Mouse (Mus musculus): ENCODE measurements at regions not wholly inside any gene's neighbourhood (a gene's known extent, or its start where the extent isn't known, plus 50 kb on each side); places are given as distances from the start of the nearest gene placed in this dataset.
A peak's percentile ranks its signal among the peaks of the same experiment; 100 is the strongest.
"Not testable (repeated sequence)": the region's sequence is repeated elsewhere in the genome, so short reads cannot be mapped to it uniquely, and the experiment has no call there.

GRCm38 (mm10) chr3:54551908-54552307 is 140.7 kb upstream of the Supt20 start:
- ATAC-seq (ENCODE audit: low FRiP score, low read depth), result peak; percentile 69
- Histone ChIP-seq H3K27ac (no peak overlapping the region), H3K4me2 (replicated peaks) (no peak overlapping the region), H3K4me3 (no peak overlapping the region), H3K9ac (no peak overlapping the region), H3K9me3 (0 out of 2 replicates have a peak, but pooled peaks cover 9% of the 10 kb centered on the region), H3K4me1 (no peaks in the 10 kb centered on the region), H3K27me3 (no peaks in the 10 kb centered on the region), H3K36me3 (no peaks in the 10 kb centered on the region)
- WGBS, result 76% methylated on average over 9 of the region's 9 CpGs

DNA sequence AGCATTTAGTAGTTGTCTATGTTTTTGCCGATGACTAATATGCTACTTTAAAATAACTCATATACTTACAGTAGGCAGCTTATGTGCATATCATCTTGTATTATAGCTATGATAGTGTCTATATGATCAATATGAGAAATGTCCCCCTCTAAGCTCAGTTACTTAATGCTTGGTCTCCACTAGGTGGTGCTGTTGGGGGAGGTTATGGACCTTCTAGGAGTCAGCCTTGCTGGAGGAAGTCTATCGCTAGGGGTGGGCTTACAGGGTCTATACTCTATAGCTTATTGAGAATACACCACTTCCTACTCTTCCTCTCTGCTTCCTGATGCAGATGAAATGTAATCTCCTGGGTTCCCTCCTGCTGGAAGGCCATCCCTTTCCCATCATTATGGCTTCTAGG is 136.7 kb upstream of the Supt20 start:
- no peak for ATAC-seq (ENCODE audit: low FRiP score, low read depth)
- no peak overlapping the region for H3K4me2 ChIP-seq (replicated peaks)
- H3K9ac ChIP-seq, result no peak overlapping the region
- H3K4me1 ChIP-seq, result peaks cover 18% of the 10 kb centered on the region
- H3K27ac ChIP-seq, result no peak overlapping the region
- no peak overlapping the region for H3K4me3 ChIP-seq
- 0 out of 2 replicates have a peak, but pooled peaks cover 9% of the 10 kb centered on the region for H3K9me3 ChIP-seq
- no peaks in the 10 kb centered on the region for H3K27me3 ChIP-seq
- WGBS, result 88% methylated on average over 2 of the region's 2 CpGs
- H3K36me3 ChIP-seq, result no peaks in the 10 kb centered on the region

DNA sequence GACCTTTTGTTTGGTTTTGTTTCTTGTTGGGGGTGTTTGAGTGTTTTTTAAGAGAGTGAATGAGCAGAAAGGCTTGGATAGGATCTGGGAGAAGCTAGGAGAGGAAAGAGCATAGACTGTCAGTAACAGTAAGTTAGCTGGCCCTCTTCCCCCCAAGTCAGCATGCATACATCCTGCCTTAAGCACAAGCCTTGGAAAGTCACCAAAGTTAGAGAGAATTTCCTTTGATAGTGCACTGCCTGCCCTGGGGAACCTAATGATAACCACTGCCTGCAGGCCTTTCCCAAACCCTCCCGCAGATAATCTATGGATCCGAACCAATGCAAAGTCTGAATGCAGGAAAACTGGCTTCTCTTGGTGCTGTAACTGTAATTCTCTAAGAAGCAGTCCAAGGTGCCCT is 133.6 kb upstream of the Supt20 start:
- Histone ChIP-seq H3K4me1 (peaks cover 18% of the 10 kb centered on the region), H3K9ac (no peak overlapping the region), H3K27ac (peak overlapping the region; percentile 73), H3K9me3 (0 out of 2 replicates have a peak, but pooled peaks cover 10% of the 10 kb centered on the region), H3K36me3 (no peaks in the 10 kb centered on the region), H3K4me2 (replicated peaks) (no peak overlapping the region), H3K4me3 (no peak overlapping the region), H3K27me3 (no peaks in the 10 kb centered on the region)
- no peak for ATAC-seq (ENCODE audit: low FRiP score, low read depth)
- WGBS, result 78% methylated on average over 2 of the region's 2 CpGs

DNA sequence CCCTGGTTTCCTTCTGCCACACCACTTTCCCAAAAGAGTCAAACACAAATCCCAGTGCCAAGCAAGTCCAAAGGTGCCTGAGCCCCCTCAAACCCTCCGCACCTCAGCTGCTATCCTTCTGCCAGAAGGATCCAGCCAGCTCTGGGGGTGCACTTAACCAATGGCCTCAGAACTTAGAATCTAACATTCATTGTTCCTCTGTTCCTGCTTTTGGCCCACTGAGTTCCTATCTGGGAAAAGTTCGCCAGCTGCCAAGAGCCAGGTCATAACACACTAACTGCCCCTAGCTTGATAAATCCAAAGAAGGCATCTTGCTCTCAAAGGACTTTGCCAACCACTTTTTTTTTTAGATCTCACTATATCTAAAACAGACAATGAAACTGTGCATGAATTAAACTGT is 133.1 kb upstream of the Supt20 start:
- Histone ChIP-seq H3K9ac (no peak overlapping the region), H3K4me3 (no peak overlapping the region), H3K27me3 (no peaks in the 10 kb centered on the region), H3K36me3 (no peaks in the 10 kb centered on the region), H3K4me1 (peaks cover 18% of the 10 kb centered on the region), H3K4me2 (replicated peaks) (no peak overlapping the region), H3K9me3 (0 out of 2 replicates have a peak, but pooled peaks cover 8% of the 10 kb centered on the region), H3K27ac (peak overlapping the region; percentile 73)
- ATAC-seq (ENCODE audit: low FRiP score, low read depth), result no peak
- WGBS, result 84% methylated on average over 2 of the region's 2 CpGs

DNA sequence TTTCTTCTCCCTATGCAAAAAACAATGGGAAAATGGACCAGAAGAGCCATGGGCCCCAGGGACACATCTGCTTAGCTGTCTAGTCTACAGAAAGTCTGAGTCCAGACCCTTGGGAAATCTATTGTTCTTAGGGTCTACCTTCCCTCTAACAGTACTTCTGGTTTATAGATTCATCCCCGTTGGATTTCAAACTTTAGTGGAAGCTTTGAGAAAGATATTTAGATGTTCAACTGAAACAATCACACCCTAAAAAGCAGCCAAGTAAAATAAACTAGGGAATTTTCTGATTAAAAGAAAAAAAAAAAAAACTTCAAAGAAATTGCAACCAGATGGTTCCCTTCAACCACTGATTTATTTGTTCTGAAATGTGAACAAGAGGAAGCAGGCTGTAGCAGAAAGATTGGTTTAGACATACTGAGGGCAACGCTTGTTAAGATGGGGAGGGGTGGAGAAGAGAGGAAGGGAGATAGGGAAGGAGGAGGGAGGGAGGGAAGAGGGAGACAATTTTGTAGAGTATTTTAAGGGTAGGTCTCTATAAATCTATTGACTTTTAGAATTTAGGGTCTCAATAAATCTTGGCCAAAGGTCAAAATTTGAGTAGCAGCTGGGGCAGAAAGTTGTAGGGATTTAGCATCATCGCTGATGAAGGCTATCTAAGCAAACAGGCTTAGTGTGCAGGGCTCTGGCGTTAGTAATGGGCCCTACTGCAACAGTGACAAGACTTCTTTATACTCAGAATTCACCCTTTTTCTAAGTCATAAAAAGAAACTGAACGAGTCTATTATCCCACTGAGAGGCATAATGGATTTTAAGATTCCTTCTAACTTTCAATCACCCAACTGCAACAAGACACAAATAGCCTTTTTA is 132.3 kb upstream of the Supt20 start:
- Histone ChIP-seq H3K27ac (no peak overlapping the region), H3K27me3 (no peaks in the 10 kb centered on the region), H3K36me3 (no peaks in the 10 kb centered on the region), H3K4me3 (no peak overlapping the region), H3K9ac (no peak overlapping the region), H3K4me2 (replicated peaks) (no peak overlapping the region), H3K9me3 (0 out of 2 replicates have a peak, but pooled peaks cover 8% of the 10 kb centered on the region), H3K4me1 (peaks cover 18% of the 10 kb centered on the region)
- ATAC-seq (ENCODE audit: low FRiP score, low read depth), result peak; percentile 57; the same call in 1 of the 2 replicates
- 15% methylated on average over 5 of the region's 5 CpGs for WGBS

- Histone ChIP-seq H3K27ac (no peak overlapping the region), H3K4me3 (no peak overlapping the region), H3K27me3 (no peaks in the 10 kb centered on the region), H3K4me1 (no peaks in the 10 kb centered on the region), H3K4me2 (replicated peaks) (no peak overlapping the region), H3K9me3 (0 out of 2 replicates have a peak, but pooled peaks cover under 1% of the 10 kb centered on the region), H3K9ac (no peak overlapping the region), H3K36me3 (no peaks in the 10 kb centered on the region)
- no peak for ATAC-seq (ENCODE audit: low FRiP score, low read depth)
- 80% methylated on average over 1 of the region's 1 CpGs for WGBS
Observed at GRCm38 (mm10) chr3:54567329-54567728, 125.3 kb upstream of the Supt20 start.

- no peaks in the 10 kb centered on the region for H3K4me1 ChIP-seq
- H3K4me3 ChIP-seq, result no peak overlapping the region
- H3K4me2 ChIP-seq (replicated peaks), result no peak overlapping the region
- H3K9me3 ChIP-seq, result no peaks in the 10 kb centered on the region
- H3K9ac ChIP-seq, result no peak overlapping the region
- WGBS, result 84% methylated on average over 5 of the region's 5 CpGs
- H3K27me3 ChIP-seq, result no peaks in the 10 kb centered on the region
- no peak overlapping the region for H3K27ac ChIP-seq
- H3K36me3 ChIP-seq, result no peaks in the 10 kb centered on the region
- no peak for ATAC-seq (ENCODE audit: low FRiP score, low read depth)
Observed at GRCm38 (mm10) chr3:54568096-54568495, 124.5 kb upstream of the Supt20 start.

DNA sequence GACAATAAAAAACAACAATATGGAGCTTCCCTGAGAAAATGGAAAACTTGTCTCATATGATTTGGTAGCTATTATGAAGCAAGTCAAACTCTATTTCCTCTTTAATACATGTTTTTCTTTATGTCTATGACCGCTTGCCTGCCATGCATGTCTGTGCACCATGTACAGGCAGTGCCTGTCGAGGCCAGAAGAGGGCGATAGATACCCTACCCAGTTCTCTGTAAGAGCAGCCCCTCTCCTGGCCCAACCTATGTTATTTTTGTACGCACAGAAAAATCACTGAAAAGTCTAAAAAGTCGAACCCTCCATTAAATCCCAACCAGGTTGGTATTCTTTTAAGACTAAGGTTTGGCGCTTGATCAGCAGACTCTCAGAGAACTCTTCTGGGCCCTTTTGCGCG is 122.1 kb upstream of the Supt20 start:
- H3K27ac ChIP-seq, result no peak overlapping the region
- no peaks in the 10 kb centered on the region for H3K27me3 ChIP-seq
- 84% methylated on average over 8 of the region's 8 CpGs for WGBS
- H3K4me3 ChIP-seq, result no peak overlapping the region
- H3K9me3 ChIP-seq, result no peaks in the 10 kb centered on the region
- ATAC-seq (ENCODE audit: low FRiP score, low read depth), result no peak
- no peak overlapping the region for H3K4me2 ChIP-seq (replicated peaks)
- no peaks in the 10 kb centered on the region for H3K4me1 ChIP-seq
- no peaks in the 10 kb centered on the region for H3K36me3 ChIP-seq
- no peak overlapping the region for H3K9ac ChIP-seq

DNA sequence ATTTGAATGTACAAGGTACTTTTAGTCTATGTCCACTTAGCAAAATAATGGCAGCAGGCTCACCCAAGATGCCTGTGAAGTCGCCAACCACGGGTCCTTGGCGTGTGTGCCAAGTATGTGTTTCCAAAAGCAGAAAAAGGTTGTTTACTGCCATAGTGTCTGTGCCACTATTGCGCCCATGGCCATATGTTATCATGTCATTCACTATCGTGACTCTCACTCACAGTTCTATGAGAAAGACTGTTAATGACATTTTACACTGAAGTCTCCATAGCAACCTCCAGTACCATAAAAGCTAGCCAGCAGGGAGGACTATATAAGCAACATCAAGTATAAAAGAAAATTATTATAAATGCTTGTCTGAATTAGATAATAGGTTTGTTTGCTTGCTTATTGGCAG is 114.8 kb upstream of the Supt20 start:
- H3K4me2 ChIP-seq (replicated peaks), result no peak overlapping the region
- H3K4me1 ChIP-seq, result no peaks in the 10 kb centered on the region
- H3K36me3 ChIP-seq, result no peaks in the 10 kb centered on the region
- no peak overlapping the region for H3K9ac ChIP-seq
- H3K9me3 ChIP-seq, result 0 out of 2 replicates have a peak, but pooled peaks cover 4% of the 10 kb centered on the region
- WGBS, result 87% methylated on average over 5 of the region's 5 CpGs
- H3K4me3 ChIP-seq, result no peak overlapping the region
- H3K27me3 ChIP-seq, result no peaks in the 10 kb centered on the region
- no peak overlapping the region for H3K27ac ChIP-seq
- ATAC-seq (ENCODE audit: low FRiP score, low read depth), result no peak

DNA sequence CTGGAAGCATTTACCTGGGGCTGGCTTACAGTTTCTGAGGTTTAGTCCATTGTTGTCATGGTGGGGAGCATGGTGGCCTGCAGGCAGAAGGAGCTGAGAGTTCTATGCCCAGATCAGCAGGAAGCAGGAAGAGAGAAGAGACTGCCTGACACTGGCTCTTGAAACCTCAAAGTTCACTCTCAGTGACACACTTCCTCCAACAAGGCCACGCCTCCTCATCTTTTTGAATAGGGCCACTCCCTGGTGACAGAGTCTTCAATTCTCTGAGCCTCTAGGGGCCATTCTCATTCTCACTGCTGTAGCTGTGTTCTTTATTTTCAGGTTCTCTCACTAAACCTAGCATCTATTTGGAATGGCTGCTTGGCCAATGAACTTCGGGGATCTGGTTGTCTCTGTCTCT is 113.2 kb upstream of the Supt20 start:
- no peak overlapping the region for H3K4me3 ChIP-seq
- no peak for ATAC-seq (ENCODE audit: low FRiP score, low read depth)
- 94% methylated on average over 2 of the region's 2 CpGs for WGBS
- no peaks in the 10 kb centered on the region for H3K27me3 ChIP-seq
- H3K9ac ChIP-seq, result no peak overlapping the region
- 0 out of 2 replicates have a peak, but pooled peaks cover 4% of the 10 kb centered on the region for H3K9me3 ChIP-seq
- H3K4me1 ChIP-seq, result no peaks in the 10 kb centered on the region
- no peak overlapping the region for H3K4me2 ChIP-seq (replicated peaks)
- no peaks in the 10 kb centered on the region for H3K36me3 ChIP-seq
- H3K27ac ChIP-seq, result no peak overlapping the region

GRCm38 (mm10) chr3:54580339-54580738 is 112.3 kb upstream of the Supt20 start:
- H3K36me3 ChIP-seq, result no peaks in the 10 kb centered on the region
- H3K27me3 ChIP-seq, result no peaks in the 10 kb centered on the region
- H3K27ac ChIP-seq, result no peak overlapping the region
- H3K9ac ChIP-seq, result no peak overlapping the region
- H3K4me2 ChIP-seq (replicated peaks), result no peak overlapping the region
- 0 out of 2 replicates have a peak, but pooled peaks cover 4% of the 10 kb centered on the region for H3K9me3 ChIP-seq
- WGBS, result 92% methylated on average over 6 of the region's 6 CpGs
- no peaks in the 10 kb centered on the region for H3K4me1 ChIP-seq
- no peak overlapping the region for H3K4me3 ChIP-seq
- no peak for ATAC-seq (ENCODE audit: low FRiP score, low read depth)

DNA sequence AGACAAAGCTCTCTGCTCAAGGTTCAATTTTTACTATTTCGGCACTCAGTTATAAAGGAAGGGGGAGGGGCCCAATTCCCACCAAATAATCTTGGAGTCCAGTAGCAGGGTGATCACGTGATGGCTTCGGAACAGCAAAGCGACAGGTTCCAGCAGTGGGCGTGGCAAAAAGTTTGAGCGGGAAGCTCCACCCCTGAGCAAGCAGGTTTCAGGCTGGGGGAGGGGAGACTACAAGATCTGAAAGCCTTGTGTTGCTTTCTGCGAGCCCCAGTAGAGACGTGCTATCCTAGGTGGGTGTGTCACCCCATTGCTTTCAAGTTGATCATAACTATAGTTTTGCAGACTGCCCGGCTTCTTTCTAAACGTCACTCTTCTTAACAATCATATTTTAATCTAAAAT is 106.8 kb upstream of the Supt20 start:
- H3K27me3 ChIP-seq; ATAC-seq (ENCODE audit: low FRiP score, low read depth); H3K9ac ChIP-seq; H3K4me2 ChIP-seq (replicated peaks); H3K9me3 ChIP-seq; H3K36me3 ChIP-seq; H3K4me1 ChIP-seq; H3K4me3 ChIP-seq; H3K27ac ChIP-seq: not testable (repeated sequence)
- 81% methylated on average over 9 of the region's 10 CpGs for whole genome bisulfite sequencing

Data from limb, embryonic 13.5 days (tissue).